Mouse (Mus musculus) embryonic facial prominence, embryonic 12.5 days (tissue): ENCODE measurements around the gene Il12rb2. TPM values are rescaled to one million over a fixed set of nuclear protein-coding genes. Genes with fewer than 3 reads are reported as not detected.

ENCODE experiments used
- ATAC-seq: fragments of 200-750 bp; cut with Nextera tagmentation; 2 replicates; pipeline ENCODE4 v1.8.0; 2017; ENCODE audit not compliant: insufficient number of reproducible peaks, insufficient read depth, low FRiP score, low TSS enrichment
- H3K27ac ChIP-seq: fragments of 300-500 bp; sonication (generic); 2 replicates; pipeline ENCODE4 v1.5.1; 2016; ENCODE audit warnings: mild to moderate bottlenecking
- H3K27me3 ChIP-seq: fragments of 300-500 bp; sonication (generic); 2 replicates; pipeline ENCODE4 v1.6.1; 2016; ENCODE audit warnings: mild to moderate bottlenecking, moderate library complexity
- H3K36me3 ChIP-seq: fragments of 300-500 bp; sonication (generic); 2 replicates; pipeline ENCODE4 v1.6.1; 2016; ENCODE audit warnings: mild to moderate bottlenecking
- H3K4me1 ChIP-seq: fragments of 300-500 bp; sonication (generic); 2 replicates; pipeline ENCODE4 v1.6.1; 2016
- H3K4me2 ChIP-seq: fragments of 300-500 bp; sonication (generic); replicated peaks from 2 replicates; pipeline ENCODE4 v1.6.1; 2016; ENCODE audit warnings: mild to moderate bottlenecking, moderate library complexity
- H3K4me3 ChIP-seq: fragments of 300-500 bp; sonication (generic); 2 replicates; pipeline ENCODE4 v1.5.1; 2016; ENCODE audit warnings: mild to moderate bottlenecking
- H3K9ac ChIP-seq: fragments of 300-500 bp; sonication (generic); 2 replicates; pipeline ENCODE4 v1.6.1; 2016; ENCODE audit warnings: mild to moderate bottlenecking, moderate library complexity
- H3K9me3 ChIP-seq: fragments of 300-500 bp; sonication (generic); 2 replicates; pipeline ENCODE4 v1.6.1; 2016; ENCODE audit warnings: mild to moderate bottlenecking, moderate library complexity
- WGBS: fragments of 180-500 bp; shearing (Covaris S2); methylation state at CpG from one replicate; pipeline ENCODE4 v1.1.7; 2016; 5-methylcytosine and 5-hydroxymethylcytosine counted together
- polyA plus RNA-seq: library from polyadenylated mRNA; unstranded; fragments of >200 nt; fragmentation: Nextera tagmentation; extraction: Ambion mirVana; gene quantifications from 2 replicates; pipeline ENCODE4 v1.2.1, GENCODE M21; 2016

The Il12rb2 gene
- polyA plus RNA-seq, 1 experiment from 2014 or later: 0.14 TPM

- Histone ChIP-seq H3K27me3 (no peaks in the 10 kb centered on the region), H3K36me3 (0 out of 2 replicates have a peak, but pooled peaks cover 5% of the 10 kb centered on the region), H3K4me1 (no peaks in the 10 kb centered on the region), H3K4me3 (no peak overlapping the region), H3K9me3 (no peaks in the 10 kb centered on the region), H3K27ac (no peak overlapping the region), H3K9ac (no peak overlapping the region), H3K4me2 (no peak overlapping the region)
- no peak for ATAC-seq
- WGBS: 84% methylated on average over 5 of the region's 5 CpGs
Observed at GRCm38 (mm10) chr6:67292042-67292623, 83.9 kb downstream of the Il12rb2 start.

- 94% methylated on average over 1 of the region's 1 CpGs for WGBS
- Histone ChIP-seq H3K4me1 (no peaks in the 10 kb centered on the region), H3K36me3 (peaks cover 35% of the 10 kb centered on the region), H3K4me3 (no peak overlapping the region), H3K9me3 (no peaks in the 10 kb centered on the region), H3K27ac (no peak overlapping the region), H3K4me2 (no peak overlapping the region), H3K9ac (no peak overlapping the region), H3K27me3 (no peaks in the 10 kb centered on the region)
- ATAC-seq: no peak
Observed at GRCm38 (mm10) chr6:67282897-67283296, 93.1 kb downstream of the Il12rb2 start.

GRCm38 (mm10) chr6:67281614-67282197, 94.3 kb downstream of the Il12rb2 start:
- no peak for ATAC-seq
- 78% methylated on average over 9 of the region's 9 CpGs for WGBS
- Histone ChIP-seq H3K4me1 (no peaks in the 10 kb centered on the region), H3K9ac (no peak overlapping the region), H3K4me2 (no peak overlapping the region), H3K9me3 (no peaks in the 10 kb centered on the region), H3K36me3 (peaks cover 39% of the 10 kb centered on the region), H3K27me3 (no peaks in the 10 kb centered on the region), H3K27ac (no peak overlapping the region), H3K4me3 (no peak overlapping the region)

GRCm38 (mm10) chr6:67277944-67278343, 98.0 kb downstream of the Il12rb2 start:
- no peak overlapping the region for H3K9ac ChIP-seq
- no peaks in the 10 kb centered on the region for H3K9me3 ChIP-seq
- WGBS: 78% methylated on average over 5 of the region's 5 CpGs
- peaks cover 42% of the 10 kb centered on the region for H3K36me3 ChIP-seq
- H3K27ac ChIP-seq: no peak overlapping the region
- H3K27me3 ChIP-seq: no peaks in the 10 kb centered on the region
- no peaks in the 10 kb centered on the region for H3K4me1 ChIP-seq
- ATAC-seq: no peak
- H3K4me2 ChIP-seq: no peak overlapping the region
- no peak overlapping the region for H3K4me3 ChIP-seq

- no peak overlapping the region for H3K9ac ChIP-seq
- peaks cover 2% of the 10 kb centered on the region for H3K4me1 ChIP-seq
- H3K27me3 ChIP-seq: no peaks in the 10 kb centered on the region
- peak overlapping the region; percentile 75 for H3K4me2 ChIP-seq
- WGBS: 41% methylated on average over 2 of the region's 2 CpGs
- H3K27ac ChIP-seq: no peak overlapping the region
- no peak for ATAC-seq
- no peaks in the 10 kb centered on the region for H3K9me3 ChIP-seq
- peak overlapping the region; percentile 31 for H3K4me3 ChIP-seq
- H3K36me3 ChIP-seq: peaks cover 21% of the 10 kb centered on the region
Observed at GRCm38 (mm10) chr6:67269459-67269858, 106.5 kb downstream of the Il12rb2 start.

GRCm38 (mm10) chr6:67268983-67269382, 107.0 kb downstream of the Il12rb2 start:
- peaks cover 2% of the 10 kb centered on the region for H3K4me1 ChIP-seq
- no peaks in the 10 kb centered on the region for H3K27me3 ChIP-seq
- peak overlapping the region; percentile 31 for H3K4me3 ChIP-seq
- peak overlapping the region; percentile 75 for H3K4me2 ChIP-seq
- WGBS: 12% methylated on average over 1 of the region's 1 CpGs
- H3K27ac ChIP-seq: no peak overlapping the region
- H3K36me3 ChIP-seq: peaks cover 16% of the 10 kb centered on the region
- no peaks in the 10 kb centered on the region for H3K9me3 ChIP-seq
- 0 out of 2 replicates have a peak overlapping the region, but pooled peaks have one; percentile 27 for H3K9ac ChIP-seq
- no peak for ATAC-seq

- Histone ChIP-seq H3K27me3 (no peaks in the 10 kb centered on the region), H3K4me3 (peak overlapping the region; percentile 95), H3K9me3 (no peaks in the 10 kb centered on the region), H3K36me3 (peaks cover 12% of the 10 kb centered on the region), H3K27ac (no peak overlapping the region), H3K4me1 (peaks cover 2% of the 10 kb centered on the region), H3K9ac (peak overlapping the region; percentile 98), H3K4me2 (peak overlapping the region; percentile 75)
- ATAC-seq: no peak
- WGBS: 1% methylated on average over 2 of the region's 2 CpGs
Observed at GRCm38 (mm10) chr6:67268245-67268612, 107.8 kb downstream of the Il12rb2 start.

- no peaks in the 10 kb centered on the region for H3K27me3 ChIP-seq
- no peaks in the 10 kb centered on the region for H3K9me3 ChIP-seq
- H3K4me2 ChIP-seq: peak overlapping the region; percentile 75
- H3K9ac ChIP-seq: peak overlapping the region; percentile 98
- H3K4me1 ChIP-seq: peaks cover 2% of the 10 kb centered on the region
- no peak for ATAC-seq
- H3K36me3 ChIP-seq: 0 out of 2 replicates have a peak, but pooled peaks cover 7% of the 10 kb centered on the region
- under 1% methylated on average over 64 of the region's 65 CpGs for WGBS
- H3K4me3 ChIP-seq: peak overlapping the region; percentile 95
- H3K27ac ChIP-seq: peak overlapping the region; percentile 92
Observed at GRCm38 (mm10) chr6:67267408-67268244, 108.4 kb downstream of the Il12rb2 start.

- H3K27ac ChIP-seq: peak overlapping the region; percentile 92
- H3K4me2 ChIP-seq: peak overlapping the region; percentile 75
- ATAC-seq: peak; percentile 100
- under 1% methylated on average over 68 of the region's 68 CpGs for WGBS
- H3K9ac ChIP-seq: peak overlapping the region; percentile 98
- 0 out of 2 replicates have a peak, but pooled peaks cover 5% of the 10 kb centered on the region for H3K36me3 ChIP-seq
- H3K27me3 ChIP-seq: no peaks in the 10 kb centered on the region
- no peaks in the 10 kb centered on the region for H3K9me3 ChIP-seq
- H3K4me1 ChIP-seq: peaks cover 2% of the 10 kb centered on the region
- H3K4me3 ChIP-seq: peak overlapping the region; percentile 95
Observed at GRCm38 (mm10) chr6:67266664-67267407, 109.2 kb downstream of the Il12rb2 start.

GRCm38 (mm10) chr6:67266159-67266657, 109.8 kb downstream of the Il12rb2 start:
- H3K4me2 ChIP-seq: peak overlapping the region; percentile 68
- ATAC-seq: peak; percentile 80
- peak overlapping the region; percentile 98 for H3K9ac ChIP-seq
- no peaks in the 10 kb centered on the region for H3K36me3 ChIP-seq
- peaks cover 2% of the 10 kb centered on the region for H3K4me1 ChIP-seq
- H3K4me3 ChIP-seq: peak overlapping the region; percentile 95
- under 1% methylated on average over 23 of the region's 23 CpGs for WGBS
- no peaks in the 10 kb centered on the region for H3K27me3 ChIP-seq
- no peak overlapping the region for H3K27ac ChIP-seq
- no peaks in the 10 kb centered on the region for H3K9me3 ChIP-seq

- WGBS: 87% methylated on average over 7 of the region's 7 CpGs
- no peaks in the 10 kb centered on the region for H3K27me3 ChIP-seq
- no peak overlapping the region for H3K4me3 ChIP-seq
- no peaks in the 10 kb centered on the region for H3K9me3 ChIP-seq
- no peak for ATAC-seq
- no peaks in the 10 kb centered on the region for H3K36me3 ChIP-seq
- H3K27ac ChIP-seq: no peak overlapping the region
- H3K9ac ChIP-seq: no peak overlapping the region
- peaks cover under 1% of the 10 kb centered on the region for H3K4me1 ChIP-seq
- no peak overlapping the region for H3K4me2 ChIP-seq
Observed at GRCm38 (mm10) chr6:67264935-67265334, 111.1 kb downstream of the Il12rb2 start.
